Mouse (Mus musculus) olfactory bulb, adult 2 months (tissue): ENCODE data around the gene Cabin1.

Source experiments
- CTCF ChIP-seq: fragments of 200-500 bp; IDR thresholded peaks from 2 replicates; pipeline ENCODE4 v1.5.1; 2012; ENCODE audit warnings: low read depth, mild to moderate bottlenecking, low read length, moderate library complexity; ENCODE audit not compliant: insufficient read depth
- POLR2A ChIP-seq: fragments of 200-500 bp; IDR thresholded peaks from 2 replicates; pipeline ENCODE4 v1.6.1; 2012; ENCODE audit warnings: mild to moderate bottlenecking, low read depth, low read length, moderate library complexity; ENCODE audit not compliant: insufficient read depth

GRCm38 (mm10) chr10:75760311-75760710 lies 3.8 kb downstream of the Cabin1 start:
- no peak for TF ChIP-seq CTCF
- TF ChIP-seq POLR2A, result no peak
